Mouse (Mus musculus): ENCODE results near the gene AL731706.1.

Gene AL731706.1

GRCm38 (mm10) chr2:136835882-136836281, 55.3 kb downstream of the AL731706.1 start:
- no peak for DNase-seq (ENCODE audit: extremely low spot score, low spot score)

GRCm38 (mm10) chr2:136834715-136835075, 56.5 kb downstream of the AL731706.1 start:
- DNase-seq (ENCODE audit: extremely low spot score, low spot score), result no peak

DNA sequence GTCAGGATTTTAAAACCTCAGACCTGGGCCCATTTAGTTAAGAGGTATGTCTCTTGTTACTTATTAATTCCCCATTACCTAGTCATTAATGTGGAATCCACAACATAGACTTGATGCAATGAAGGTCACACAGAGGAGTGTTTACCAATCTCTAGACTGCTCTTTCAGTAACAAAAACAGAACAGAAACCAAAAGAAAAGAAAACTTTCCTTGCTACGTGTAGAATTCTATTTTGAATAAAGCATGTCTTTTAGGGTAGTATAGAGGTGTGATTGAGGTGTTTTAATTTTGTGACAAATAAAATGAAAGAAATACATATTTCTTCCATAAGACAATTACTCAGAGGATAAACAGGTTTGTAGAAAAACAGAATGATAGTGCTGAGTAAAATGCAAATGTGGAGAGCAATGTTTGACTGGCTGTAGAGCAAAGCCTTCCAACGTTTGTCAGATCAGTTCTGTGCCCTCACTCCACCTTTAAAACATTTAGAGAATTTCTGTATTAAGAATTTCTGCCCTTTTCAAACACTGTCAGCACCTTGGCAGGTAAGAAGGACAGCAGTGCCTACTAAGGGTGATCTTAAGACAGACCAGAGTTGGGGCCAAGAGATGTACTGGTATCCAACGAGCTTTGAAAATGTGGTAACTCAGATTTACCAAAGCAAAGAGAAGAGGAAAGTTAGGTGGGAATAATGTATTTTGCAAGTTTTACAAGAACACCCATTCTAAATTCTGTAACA, 57.0 kb downstream of the AL731706.1 start:
- no peak for DNase-seq (ENCODE audit: extremely low spot score, low spot score)

GRCm38 (mm10) chr2:136832936-136833335, 58.3 kb downstream of the AL731706.1 start:
- no peak for DNase-seq (ENCODE audit: extremely low spot score, low spot score)
